Mouse (Mus musculus): ENCODE data around the gene Mfap3.

- TF ChIP-seq POLR2A (IDR thresholded peaks at IDR 0.05; ENCODE audit: extremely low read depth, insufficient read depth, low read length): no peak
- no peak for TF ChIP-seq CTCF (IDR thresholded peaks at IDR 0.05; ENCODE audit: extremely low read depth, insufficient read depth, low read length)
These were observed 5.0 kb downstream of the Mfap3 start for GRCm38 (mm10) chr11:57523418-57523817.
